Mouse (Mus musculus): ENCODE results near the gene Smad9. TPM values are rescaled to one million over a fixed set of nuclear protein-coding genes. Genes with fewer than 3 reads are reported as not detected.
"Not testable (repeated sequence)": the region's sequence is repeated elsewhere in the genome, so short reads cannot be mapped to it uniquely, and the experiment has no call there.

Gene Smad9
- polyA plus RNA-seq, 1 experiment from 2014 or later, result 0.26 TPM

GRCm38 (mm10) chr3:54761258-54761657 is 5.9 kb downstream of the Smad9 start:
- peaks cover 9% of the 10 kb centered on the region; the same call in 1 of the 2 replicates for H3K27me3 ChIP-seq (ENCODE audit: low read depth, poor library complexity, severe bottlenecking)
- 97% methylated on average over 1 of the region's 1 CpGs for WGBS
- H3K36me3 ChIP-seq, result no peaks in the 10 kb centered on the region
- H3K4me3 ChIP-seq, result no peak overlapping the region
- no peaks in the 10 kb centered on the region for H3K9me3 ChIP-seq (replicated peaks)
- peaks cover 15% of the 10 kb centered on the region for H3K4me1 ChIP-seq
- no peak for DNase-seq (ENCODE audit: low spot score)
- H3K27ac ChIP-seq, result no peak overlapping the region

DNA sequence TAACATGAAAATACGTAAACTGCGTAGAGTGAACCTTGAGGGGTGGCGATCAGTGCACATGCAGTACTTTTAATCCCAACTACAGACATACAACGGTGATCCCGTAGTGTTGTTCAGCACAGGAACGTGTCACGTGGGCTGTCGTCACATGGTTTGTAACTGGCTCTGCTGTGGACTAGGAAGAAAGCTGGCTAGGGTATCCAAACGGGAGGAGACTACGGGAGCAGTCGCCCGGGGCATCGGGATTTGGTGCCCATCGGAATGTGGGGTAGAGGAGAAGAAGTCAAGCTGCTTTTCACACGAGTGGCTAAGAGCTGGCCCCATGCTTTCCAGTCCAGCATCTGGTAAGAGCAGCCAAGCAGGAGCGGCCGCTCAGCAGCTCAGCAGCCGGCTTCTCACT is 9.0 kb downstream of the Smad9 start:
- H3K4me3 ChIP-seq, result peak overlapping the region; percentile 29
- peak; percentile 42 for DNase-seq (ENCODE audit: low spot score)
- H3K36me3 ChIP-seq, result no peaks in the 10 kb centered on the region
- 81% methylated on average over 18 of the region's 18 CpGs for WGBS
- H3K9me3 ChIP-seq (replicated peaks), result no peaks in the 10 kb centered on the region
- H3K4me1 ChIP-seq, result peaks cover 9% of the 10 kb centered on the region
- H3K27me3 ChIP-seq (ENCODE audit: low read depth, poor library complexity, severe bottlenecking), result no peaks in the 10 kb centered on the region
- H3K27ac ChIP-seq, result 0 out of 2 replicates have a peak overlapping the region, but pooled peaks have one; percentile 34

- not testable (repeated sequence) for H3K27ac ChIP-seq; DNase-seq (ENCODE audit: low spot score); H3K9me3 ChIP-seq (replicated peaks); H3K4me1 ChIP-seq; H3K4me3 ChIP-seq; H3K27me3 ChIP-seq (ENCODE audit: low read depth, poor library complexity, severe bottlenecking); H3K36me3 ChIP-seq
- 89% methylated on average over 6 of the region's 6 CpGs for WGBS
These were observed 10.1 kb downstream of the Smad9 start for GRCm38 (mm10) chr3:54765521-54765920.

DNA sequence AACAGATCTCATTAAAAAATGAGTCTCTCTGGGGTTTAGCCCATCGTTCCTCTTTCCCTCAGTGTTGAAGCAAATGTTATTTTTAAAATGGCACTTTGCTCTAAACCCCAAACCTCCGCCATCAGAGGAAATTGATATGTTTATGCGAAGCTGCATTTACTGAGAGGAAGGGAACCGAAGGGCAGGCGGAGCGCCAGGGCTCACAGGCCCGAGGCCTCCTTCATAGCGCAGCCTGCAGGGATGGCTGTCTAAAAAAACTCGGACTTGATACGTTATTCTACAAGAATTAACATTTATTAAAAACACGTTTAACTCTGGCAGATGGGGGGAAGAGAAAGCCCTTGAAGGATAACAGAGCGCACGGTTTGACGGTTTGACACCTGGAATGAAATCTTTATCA is 10.7 kb downstream of the Smad9 start:
- Histone ChIP-seq H3K36me3 (no peaks in the 10 kb centered on the region), H3K27ac (no peak overlapping the region), H3K4me1 (peaks cover 9% of the 10 kb centered on the region), H3K27me3 (ENCODE audit: low read depth, poor library complexity, severe bottlenecking) (no peaks in the 10 kb centered on the region), H3K9me3 (replicated peaks) (no peaks in the 10 kb centered on the region), H3K4me3 (no peak overlapping the region)
- WGBS, result 85% methylated on average over 14 of the region's 14 CpGs
- DNase-seq (ENCODE audit: low spot score), result no peak

- Histone ChIP-seq H3K9me3 (replicated peaks) (no peaks in the 10 kb centered on the region), H3K27me3 (ENCODE audit: low read depth, poor library complexity, severe bottlenecking) (no peaks in the 10 kb centered on the region), H3K27ac (no peak overlapping the region), H3K4me3 (no peak overlapping the region), H3K36me3 (no peaks in the 10 kb centered on the region), H3K4me1 (peaks cover 9% of the 10 kb centered on the region)
- 93% methylated on average over 5 of the region's 5 CpGs for WGBS
- no peak for DNase-seq (ENCODE audit: low spot score)
These were observed 11.4 kb downstream of the Smad9 start for GRCm38 (mm10) chr3:54766811-54767210.

DNA sequence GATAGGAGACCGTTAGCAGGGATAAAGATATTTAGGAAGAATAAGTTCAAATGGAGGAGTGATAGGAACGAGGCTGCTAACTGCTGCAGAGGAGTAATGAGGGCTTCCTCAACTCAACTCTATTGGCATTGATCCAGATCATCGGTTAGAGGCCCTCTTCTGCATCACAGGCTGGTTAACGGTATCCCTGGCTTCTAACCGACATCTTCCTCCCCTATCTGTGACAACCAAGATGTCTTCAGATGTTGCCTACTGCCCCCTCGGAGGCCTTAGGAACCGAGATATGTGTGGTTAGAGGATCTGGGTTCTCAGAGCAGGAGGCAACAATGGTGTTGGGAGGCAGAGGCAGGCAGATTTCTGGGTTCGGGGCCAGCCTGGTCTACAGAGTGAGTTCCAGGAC is 13.2 kb downstream of the Smad9 start:
- no peak for DNase-seq (ENCODE audit: low spot score)
- Histone ChIP-seq H3K27ac (no peak overlapping the region), H3K36me3 (no peaks in the 10 kb centered on the region), H3K27me3 (ENCODE audit: low read depth, poor library complexity, severe bottlenecking) (no peaks in the 10 kb centered on the region), H3K4me1 (peaks cover 9% of the 10 kb centered on the region), H3K4me3 (no peak overlapping the region), H3K9me3 (replicated peaks) (no peaks in the 10 kb centered on the region)
- 96% methylated on average over 8 of the region's 8 CpGs for WGBS

GRCm38 (mm10) chr3:54769349-54770275 is 14.2 kb downstream of the Smad9 start:
- Histone ChIP-seq H3K27me3 (ENCODE audit: low read depth, poor library complexity, severe bottlenecking) (no peaks in the 10 kb centered on the region), H3K27ac (no peak overlapping the region), H3K36me3 (no peaks in the 10 kb centered on the region), H3K9me3 (replicated peaks) (no peaks in the 10 kb centered on the region), H3K4me1 (peaks cover under 1% of the 10 kb centered on the region; the same call in 1 of the 2 replicates), H3K4me3 (no peak overlapping the region)
- WGBS, result 84% methylated on average over 17 of the region's 17 CpGs
- DNase-seq (ENCODE audit: low spot score), result no peak

- Histone ChIP-seq H3K27me3 (ENCODE audit: low read depth, poor library complexity, severe bottlenecking) (no peaks in the 10 kb centered on the region), H3K36me3 (no peaks in the 10 kb centered on the region), H3K27ac (no peak overlapping the region), H3K4me1 (no peaks in the 10 kb centered on the region), H3K4me3 (no peak overlapping the region), H3K9me3 (replicated peaks) (no peaks in the 10 kb centered on the region)
- WGBS, result 84% methylated on average over 6 of the region's 6 CpGs
- no peak for DNase-seq (ENCODE audit: low spot score)
These were observed 18.2 kb downstream of the Smad9 start for GRCm38 (mm10) chr3:54773613-54774012.

DNA sequence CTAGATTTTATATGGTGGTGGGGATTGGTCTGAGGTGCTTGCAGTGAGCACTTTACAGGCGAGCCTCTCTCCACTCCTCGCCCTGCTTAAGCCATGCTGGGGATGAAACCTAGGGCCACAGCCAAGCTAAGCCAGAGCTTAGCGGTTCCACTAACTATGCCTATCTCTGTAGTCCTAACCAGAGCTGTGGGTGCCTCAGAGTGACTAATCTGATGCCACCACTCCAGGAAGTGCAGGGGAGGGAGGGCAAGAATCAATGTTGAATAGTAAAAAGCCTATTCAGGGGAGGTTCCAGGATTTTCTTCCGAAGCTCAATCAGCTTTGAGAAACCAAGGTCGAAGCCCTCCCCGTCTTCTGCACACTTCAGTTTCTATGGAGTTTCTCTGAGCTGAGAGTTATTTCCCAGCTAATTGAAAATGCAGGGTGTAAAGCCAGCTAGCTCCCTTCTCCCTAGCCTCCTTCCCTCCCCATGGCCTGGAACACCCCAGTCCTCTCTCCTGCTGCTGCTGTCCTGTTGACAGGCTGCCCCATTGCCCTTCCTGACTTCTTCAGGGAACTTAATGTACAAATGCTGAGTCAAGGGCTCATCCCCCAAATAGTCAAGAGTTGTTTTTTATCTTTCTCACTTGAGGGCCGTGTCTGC is 20.7 kb downstream of the Smad9 start:
- H3K4me3 ChIP-seq, result no peak overlapping the region
- no peaks in the 10 kb centered on the region for H3K9me3 ChIP-seq (replicated peaks)
- H3K4me1 ChIP-seq, result no peaks in the 10 kb centered on the region
- no peaks in the 10 kb centered on the region for H3K36me3 ChIP-seq
- H3K27ac ChIP-seq, result no peak overlapping the region
- no peaks in the 10 kb centered on the region for H3K27me3 ChIP-seq (ENCODE audit: low read depth, poor library complexity, severe bottlenecking)
- no peak for DNase-seq (ENCODE audit: low spot score)
- 79% methylated on average over 7 of the region's 7 CpGs for whole genome bisulfite sequencing

GRCm38 (mm10) chr3:54790601-54791000 is 35.2 kb downstream of the Smad9 start:
- H3K9me3 ChIP-seq (replicated peaks), result no peaks in the 10 kb centered on the region
- WGBS, result 79% methylated on average over 2 of the region's 2 CpGs
- H3K4me3 ChIP-seq, result no peak overlapping the region
- no peak overlapping the region for H3K27ac ChIP-seq
- H3K36me3 ChIP-seq, result no peaks in the 10 kb centered on the region
- no peaks in the 10 kb centered on the region for H3K27me3 ChIP-seq (ENCODE audit: low read depth, poor library complexity, severe bottlenecking)
- H3K4me1 ChIP-seq, result peaks cover 4% of the 10 kb centered on the region; the same call in 1 of the 2 replicates
- no peak for DNase-seq (ENCODE audit: low spot score)

- no peak for DNase-seq (ENCODE audit: low spot score)
- 82% methylated on average over 10 of the region's 10 CpGs for WGBS
- Histone ChIP-seq H3K4me1 (peaks cover 4% of the 10 kb centered on the region; the same call in 1 of the 2 replicates), H3K4me3 (no peak overlapping the region), H3K9me3 (replicated peaks) (no peaks in the 10 kb centered on the region), H3K27me3 (ENCODE audit: low read depth, poor library complexity, severe bottlenecking) (no peaks in the 10 kb centered on the region), H3K27ac (no peak overlapping the region), H3K36me3 (no peaks in the 10 kb centered on the region)
These were observed 36.7 kb downstream of the Smad9 start for GRCm38 (mm10) chr3:54791822-54792677.

DNA sequence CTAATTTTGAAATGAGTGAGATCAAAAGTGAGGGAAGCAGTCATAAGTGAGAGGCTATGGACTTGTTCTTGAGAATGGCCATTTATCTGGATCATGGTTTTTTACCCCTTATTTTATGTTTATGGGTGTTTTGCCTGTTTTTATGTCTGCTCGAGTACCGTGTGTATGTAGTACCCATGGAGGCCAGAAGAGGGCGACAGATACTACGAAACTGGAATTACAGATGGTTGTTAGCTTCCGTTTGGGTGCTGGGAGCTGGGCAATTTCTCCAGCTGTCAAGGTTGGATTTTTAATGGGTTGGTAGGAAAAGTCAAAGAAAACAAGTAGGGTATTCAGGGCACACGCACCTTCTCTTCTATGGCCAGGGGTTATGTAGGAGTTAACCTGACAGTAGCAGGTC is 38.4 kb downstream of the Smad9 start:
- no peaks in the 10 kb centered on the region for H3K27me3 ChIP-seq (ENCODE audit: low read depth, poor library complexity, severe bottlenecking)
- H3K27ac ChIP-seq, result no peak overlapping the region
- WGBS, result 83% methylated on average over 6 of the region's 6 CpGs
- H3K36me3 ChIP-seq, result no peaks in the 10 kb centered on the region
- no peaks in the 10 kb centered on the region for H3K9me3 ChIP-seq (replicated peaks)
- H3K4me1 ChIP-seq, result peaks cover 4% of the 10 kb centered on the region; the same call in 1 of the 2 replicates
- no peak for DNase-seq (ENCODE audit: low spot score)
- H3K4me3 ChIP-seq, result no peak overlapping the region

Measured in limb, embryonic 10.5 days (tissue).